Mouse (Mus musculus) brain, embryonic 18.5 days (tissue): ENCODE results near the gene Lin7a.
A peak's percentile ranks its signal among the peaks of the same experiment; 100 is the strongest.

Experiments
- DNase-seq: peaks from one replicate; pipeline ENCODE4 v3.0.0-alpha.2; 2012; ENCODE audit warnings: low read depth, low spot score

Gene Lin7a

DNA sequence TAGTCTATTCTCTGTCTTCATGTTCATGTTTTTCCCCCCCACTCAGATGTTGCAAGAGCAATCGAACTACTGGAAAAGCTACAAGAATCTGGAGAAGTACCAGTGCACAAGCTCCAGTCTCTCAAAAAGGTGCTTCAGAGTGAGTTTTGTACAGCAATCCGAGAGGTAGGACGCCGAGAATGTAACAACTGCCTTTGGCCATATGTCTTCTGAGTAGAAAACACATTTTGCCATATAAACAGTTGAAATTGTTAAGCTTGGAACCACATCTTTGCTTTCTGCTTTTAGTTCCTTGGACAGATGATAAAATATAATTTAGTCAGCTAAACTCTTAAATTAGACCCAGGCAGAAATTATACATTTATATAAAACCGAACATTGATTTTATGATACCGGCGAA is 52.4 kb downstream of the Lin7a start:
- no peak for DNase-seq

DNA sequence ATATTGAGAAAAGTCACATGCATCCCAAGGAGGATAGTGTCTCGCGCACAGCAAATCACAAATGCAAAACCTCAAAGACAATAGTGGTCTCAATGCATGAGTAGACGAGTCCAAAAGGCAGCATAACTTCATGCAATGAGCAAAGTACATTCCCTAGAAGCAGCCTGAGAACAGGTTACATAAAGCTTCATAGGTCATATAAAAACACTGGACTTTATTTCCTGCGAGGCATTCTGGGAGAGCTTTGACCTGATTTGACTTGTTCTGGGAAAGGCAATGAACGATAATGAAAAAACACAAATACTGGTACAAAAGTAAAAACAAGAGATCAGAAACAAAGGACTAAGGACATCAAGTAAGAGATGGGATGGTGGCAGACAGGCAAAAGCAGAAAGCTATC is 54.1 kb downstream of the Lin7a start:
- DNase-seq = no peak

DNA sequence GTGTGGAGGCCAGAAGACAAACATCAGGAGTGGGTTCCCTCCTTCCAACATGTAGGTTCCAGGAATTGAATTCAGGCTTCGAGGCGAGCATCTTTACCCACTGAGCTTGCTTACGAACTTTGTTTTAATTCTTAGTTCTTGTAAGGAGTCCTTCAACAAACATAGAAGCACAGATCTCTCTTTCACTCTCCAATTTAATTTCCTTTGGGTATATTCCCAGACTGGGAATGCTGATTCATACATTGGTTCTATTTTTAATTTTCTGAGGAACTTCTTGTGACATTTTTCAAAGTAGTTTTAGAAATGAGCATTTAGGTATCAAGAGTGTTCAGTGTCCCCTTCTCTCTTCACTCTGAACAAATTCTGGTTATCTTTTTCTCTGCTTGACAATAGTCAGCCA is 68.0 kb downstream of the Lin7a start:
- no peak for DNase-seq

DNA sequence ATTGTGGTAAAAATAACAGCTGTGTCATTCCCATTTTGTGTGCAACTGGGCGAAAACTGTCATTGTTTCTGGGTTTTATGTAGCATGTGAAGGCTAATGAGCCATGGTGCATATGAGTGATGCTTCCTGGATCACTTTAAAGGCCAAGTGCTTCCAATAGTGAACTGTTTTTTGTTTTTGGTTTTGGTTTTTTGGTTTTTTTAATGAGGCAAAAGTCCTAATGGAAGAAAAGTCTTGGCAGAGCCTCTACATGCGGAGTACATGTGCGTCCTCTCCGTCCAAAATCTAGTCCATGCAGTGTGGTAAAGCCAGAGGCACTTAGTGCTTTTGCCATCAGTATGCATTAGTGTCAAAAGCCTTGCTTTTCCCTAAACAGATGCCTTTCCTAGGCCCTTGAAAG is 69.7 kb downstream of the Lin7a start:
- no peak for DNase-seq

DNA sequence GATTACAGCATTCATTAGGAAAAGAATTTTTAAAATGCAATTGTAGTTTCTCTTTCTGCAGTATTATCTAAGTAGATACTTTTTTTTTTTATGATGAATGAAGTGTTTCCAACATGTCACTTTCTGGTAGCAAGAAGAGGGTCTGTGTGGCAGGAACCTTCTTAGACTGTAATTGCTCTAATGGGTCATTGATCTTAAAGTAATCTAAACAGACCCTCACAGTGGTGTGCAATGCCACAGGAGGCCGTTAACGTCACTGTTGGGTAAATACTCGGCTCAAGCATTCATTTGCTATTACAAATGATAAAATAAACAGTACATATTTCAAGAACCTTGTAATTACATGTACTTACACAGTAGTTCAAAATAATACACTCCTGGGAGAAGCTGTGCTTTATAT is 72.7 kb downstream of the Lin7a start:
- DNase-seq = no peak

DNA sequence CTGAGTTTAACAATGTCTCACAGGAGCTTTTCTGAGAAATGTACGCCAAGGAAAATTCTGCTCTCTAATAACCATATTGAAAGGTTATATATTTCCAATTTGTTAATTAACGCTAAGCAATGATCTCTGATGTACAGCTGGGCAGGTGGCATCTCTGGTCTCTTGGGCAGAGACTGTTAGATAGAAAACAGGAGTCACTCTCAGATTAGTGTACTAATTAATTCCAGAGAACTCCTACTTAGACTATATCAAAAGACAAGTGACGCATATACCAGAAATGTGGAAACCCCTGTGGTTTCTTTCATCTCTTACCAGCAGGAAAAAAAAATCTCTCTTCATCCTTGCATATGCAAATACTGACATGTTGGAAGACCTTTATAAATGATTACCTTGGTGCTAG is 76.4 kb downstream of the Lin7a start:
- no peak for DNase-seq

DNA sequence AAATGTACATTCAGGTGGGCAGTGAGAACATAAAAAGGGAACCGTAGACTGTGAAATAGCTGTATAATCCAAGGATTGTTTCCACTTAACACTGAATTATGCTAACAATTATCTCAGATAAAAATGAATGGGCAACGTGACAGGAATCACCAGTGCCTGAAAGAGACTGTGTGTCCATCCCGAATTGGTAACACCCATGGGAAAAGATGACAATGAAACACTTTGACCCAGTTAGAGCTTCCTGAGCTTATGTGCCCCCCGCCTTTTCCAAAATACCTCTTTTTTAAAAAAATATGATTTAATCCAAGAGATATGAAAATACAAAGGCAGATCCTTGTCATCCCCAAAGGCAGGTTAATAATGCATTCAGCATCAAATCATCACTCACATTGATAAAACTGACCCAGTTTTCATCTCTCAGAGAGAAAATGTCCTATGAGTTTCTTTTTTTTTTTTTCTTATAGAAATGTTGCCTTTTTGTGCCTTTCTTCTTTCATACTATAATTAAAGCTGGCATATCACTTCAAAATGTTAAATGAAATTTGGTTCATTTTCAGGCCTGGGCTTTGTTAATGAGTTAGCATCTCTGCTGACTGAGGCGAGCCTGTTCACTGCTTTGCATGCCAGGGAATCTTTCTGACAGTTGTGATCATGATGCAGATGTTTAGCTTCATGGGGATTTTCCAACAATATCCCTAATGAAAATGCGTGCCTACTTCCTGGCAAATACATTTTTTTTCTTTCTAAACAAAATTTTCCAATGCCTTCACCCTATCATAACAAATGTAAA is 80.4 kb downstream of the Lin7a start:
- peak; percentile 22 for DNase-seq

DNA sequence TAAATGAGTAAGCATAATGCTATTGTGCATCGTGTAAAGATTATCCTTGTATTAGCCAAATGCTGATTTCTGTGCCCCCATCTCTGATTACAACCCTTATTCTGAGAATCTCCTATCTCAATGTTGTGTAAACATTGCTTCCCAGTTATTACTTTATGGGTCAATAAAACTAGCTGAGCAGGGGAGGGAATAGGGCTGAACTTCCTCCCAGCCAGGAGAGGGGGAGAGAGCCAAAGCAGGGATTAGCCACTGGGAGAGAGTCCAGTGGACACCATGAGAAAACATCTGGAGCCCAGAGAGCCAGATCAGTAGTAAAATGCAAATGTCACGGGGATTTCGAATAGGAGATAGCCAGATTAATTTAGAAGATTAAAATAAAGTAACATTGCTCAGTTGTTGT is 82.0 kb downstream of the Lin7a start:
- DNase-seq = no peak

DNA sequence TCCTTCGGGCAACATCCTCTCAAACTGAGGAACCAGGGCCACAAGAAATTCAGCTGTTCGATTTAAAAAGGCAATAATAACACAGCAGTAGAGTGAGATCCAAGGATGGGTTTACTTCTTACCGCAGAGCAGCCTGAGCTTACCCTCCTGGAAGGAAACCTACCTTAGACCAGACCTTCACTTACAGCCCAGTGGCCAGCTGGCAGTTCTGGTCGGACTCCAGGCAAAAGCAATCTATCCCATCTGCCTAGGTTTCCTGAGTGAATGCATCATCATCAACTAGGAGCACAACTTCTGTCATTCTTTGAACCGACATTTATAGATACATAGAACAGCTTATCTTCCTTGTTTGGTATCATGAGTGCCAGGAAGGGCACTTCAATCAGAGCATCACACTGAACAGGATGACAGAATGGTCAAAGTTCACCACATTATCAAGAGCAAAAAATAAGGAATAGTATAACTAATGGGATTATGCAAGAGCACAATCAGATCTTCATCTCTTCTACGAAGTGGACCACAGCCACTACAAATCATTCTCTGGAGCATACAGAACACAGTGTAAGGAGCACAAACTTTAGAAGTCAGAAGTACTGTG is 87.1 kb downstream of the Lin7a start:
- DNase-seq = no peak

DNA sequence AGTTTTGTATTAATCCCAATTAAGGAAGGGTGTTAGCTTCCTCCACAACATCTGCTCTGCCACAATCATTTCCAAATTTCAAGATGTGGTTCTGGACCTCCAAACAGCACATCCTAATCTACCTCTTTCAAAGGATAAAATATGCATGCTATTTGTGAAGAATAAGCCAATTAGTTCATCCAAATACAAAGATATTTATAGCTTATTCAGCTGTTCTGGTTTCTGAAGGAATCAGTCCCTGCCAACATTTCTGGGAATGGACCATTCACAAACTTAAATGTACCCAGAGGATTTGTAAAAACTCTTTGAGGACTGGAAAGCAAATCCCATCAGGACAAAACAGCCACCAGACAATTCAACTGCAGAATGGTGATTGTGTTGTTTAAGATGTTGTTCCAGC is 87.8 kb downstream of the Lin7a start:
- no peak for DNase-seq

DNA sequence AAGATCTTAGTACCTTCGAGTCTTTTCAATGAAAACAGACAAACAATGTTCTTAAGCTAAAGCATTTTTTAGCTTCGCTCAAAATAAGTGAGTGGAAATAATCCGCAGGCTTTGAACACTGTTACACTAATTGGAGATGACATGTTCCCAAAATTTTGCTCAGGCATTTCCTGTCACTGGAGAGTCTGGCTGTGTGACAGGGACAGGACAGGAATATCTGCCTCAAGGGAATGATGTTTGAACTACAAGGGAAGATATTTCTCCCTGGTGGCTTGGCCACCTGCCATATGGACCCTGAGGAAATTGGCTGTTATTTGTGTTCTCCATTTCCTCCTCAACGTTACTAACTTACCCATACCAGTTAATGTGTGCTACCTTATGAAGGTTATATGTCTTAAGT is 90.1 kb downstream of the Lin7a start:
- DNase-seq = no peak

DNA sequence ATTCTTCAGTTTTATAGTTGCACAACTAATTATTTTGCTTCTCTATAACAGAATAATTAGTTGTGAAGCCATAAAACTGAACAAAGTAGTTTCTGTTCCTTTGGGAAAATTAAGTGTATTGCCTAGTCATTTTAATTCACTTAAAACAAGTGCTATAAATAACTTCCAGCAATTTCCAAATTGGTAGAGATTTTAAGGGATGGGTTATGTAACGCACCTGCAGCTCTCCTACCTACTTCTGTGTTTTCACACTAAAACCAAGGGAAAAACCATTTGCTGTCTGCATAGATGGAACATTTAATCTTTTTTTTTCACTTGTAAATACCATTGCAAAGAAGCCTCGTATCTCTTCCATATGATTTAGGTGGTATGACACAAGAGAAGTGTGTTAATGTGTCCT is 90.5 kb downstream of the Lin7a start:
- no peak for DNase-seq

DNA sequence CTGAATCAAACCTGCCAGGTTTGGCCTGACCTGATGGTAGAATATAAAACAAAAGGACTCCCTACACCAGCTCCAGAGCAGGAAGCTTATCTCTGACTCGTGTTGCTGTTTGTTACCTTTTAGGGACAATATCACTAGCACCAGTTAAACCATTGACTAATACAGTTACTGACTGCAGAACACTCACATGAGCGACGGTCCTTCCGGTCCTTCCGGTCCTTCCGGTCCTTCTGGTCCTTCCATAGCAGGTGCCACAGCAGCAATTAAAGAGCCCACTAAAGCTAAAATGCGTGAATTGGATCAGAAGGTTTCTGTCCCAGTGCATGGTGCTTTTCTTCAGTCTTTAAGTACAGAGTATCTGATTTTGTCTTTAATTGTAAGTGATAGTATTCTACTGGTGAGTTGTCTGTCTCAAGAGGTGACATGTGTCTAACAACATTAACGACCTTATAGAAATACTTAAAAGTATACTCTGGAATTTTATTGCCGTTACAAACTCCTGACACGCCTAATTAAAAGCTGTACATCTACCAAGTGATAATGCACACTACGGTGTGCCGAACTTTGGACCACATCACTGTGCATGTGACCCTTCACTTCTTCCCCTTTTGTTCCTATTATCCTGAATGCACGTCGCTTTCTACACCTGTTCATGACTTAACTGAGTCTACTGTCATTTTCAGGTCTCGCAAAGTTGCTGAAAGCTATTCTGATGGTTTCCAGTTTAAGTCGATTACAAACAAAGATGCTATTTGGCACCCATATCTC is 91.7 kb downstream of the Lin7a start:
- no peak for DNase-seq

DNA sequence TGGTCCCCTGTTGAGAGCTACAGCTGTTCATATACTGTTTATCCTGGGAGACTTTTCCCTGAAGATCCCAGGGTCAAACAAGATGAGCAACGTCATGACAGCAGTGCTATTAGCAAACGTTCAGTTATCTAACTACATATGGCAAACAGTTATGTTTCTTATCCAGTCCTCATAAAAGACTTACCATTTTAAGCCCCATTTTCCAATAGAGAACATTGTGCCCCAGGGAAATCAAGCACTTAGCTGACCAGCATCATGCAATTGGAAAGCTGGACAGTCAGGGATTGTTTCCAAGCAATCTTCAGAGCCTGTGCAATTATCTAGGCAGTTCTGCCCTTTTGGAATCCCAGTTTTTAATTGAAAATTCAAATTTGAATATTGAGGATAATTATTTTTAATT is 105.7 kb downstream of the Lin7a start:
- no peak for DNase-seq

DNA sequence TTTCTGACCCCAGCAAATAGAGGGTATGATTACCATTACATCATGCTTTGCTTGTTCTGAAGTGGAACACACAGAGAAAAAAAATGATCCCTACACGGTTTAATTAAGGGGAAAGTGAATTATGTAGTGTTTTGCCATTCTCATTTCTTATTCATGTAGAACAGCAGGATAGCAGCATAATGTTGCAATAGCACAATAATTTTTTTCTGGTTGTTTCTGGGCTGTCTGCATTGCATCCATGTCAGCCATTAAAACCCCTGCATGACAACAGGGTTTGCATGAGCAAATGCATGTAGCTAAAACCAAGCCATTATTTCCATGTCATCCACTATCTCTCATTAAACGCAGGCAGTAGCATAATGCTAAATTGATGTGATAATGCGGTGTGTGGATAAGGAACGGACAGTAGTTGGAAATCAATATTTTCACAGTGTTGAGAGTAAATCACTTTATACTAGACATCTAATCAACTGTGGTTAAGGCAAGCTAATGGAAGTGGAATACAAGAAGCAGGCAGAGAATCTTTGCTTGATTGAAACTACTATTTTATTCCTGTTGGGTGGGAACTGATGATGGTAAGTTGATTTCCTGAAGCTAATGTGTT is 109.8 kb downstream of the Lin7a start:
- DNase-seq = no peak

DNA sequence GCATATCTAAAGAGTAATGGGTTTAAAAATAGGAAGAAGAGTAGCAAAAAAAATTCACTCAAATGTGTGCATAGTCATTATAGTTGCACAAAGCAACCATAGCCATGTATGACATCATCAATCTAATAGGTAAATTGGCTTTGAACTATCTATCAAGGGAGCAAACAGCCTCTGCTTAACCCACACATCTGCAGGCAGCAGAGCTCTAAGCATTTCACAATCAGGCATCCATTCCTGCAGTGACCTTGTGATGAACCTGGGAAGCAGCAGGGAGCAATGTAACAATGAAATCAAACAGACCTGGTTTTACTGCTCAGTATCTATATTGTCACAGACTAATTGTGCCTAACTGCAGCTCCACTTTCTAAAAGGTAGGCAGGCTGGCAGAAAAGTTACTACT is 112.3 kb downstream of the Lin7a start:
- no peak for DNase-seq

DNA sequence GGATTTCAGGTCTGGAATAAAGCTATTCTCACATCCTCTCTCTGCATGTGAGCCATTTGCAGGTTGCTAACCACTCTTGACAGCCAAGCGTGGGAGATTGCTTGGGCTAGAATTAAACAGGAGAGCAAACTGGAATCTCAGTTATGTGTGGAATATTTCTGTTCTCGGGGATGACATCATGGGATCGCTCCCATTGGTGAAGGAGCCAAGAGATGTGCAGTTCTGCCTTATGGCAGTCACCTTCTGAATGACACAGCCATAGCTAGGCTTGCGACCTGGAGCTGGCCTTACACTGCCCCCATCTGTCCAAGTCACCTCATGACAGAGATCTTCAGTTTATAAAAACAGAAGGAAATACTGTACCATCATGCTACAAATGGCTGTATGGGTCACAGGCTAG is 118.0 kb downstream of the Lin7a start:
- DNase-seq = no peak

DNA sequence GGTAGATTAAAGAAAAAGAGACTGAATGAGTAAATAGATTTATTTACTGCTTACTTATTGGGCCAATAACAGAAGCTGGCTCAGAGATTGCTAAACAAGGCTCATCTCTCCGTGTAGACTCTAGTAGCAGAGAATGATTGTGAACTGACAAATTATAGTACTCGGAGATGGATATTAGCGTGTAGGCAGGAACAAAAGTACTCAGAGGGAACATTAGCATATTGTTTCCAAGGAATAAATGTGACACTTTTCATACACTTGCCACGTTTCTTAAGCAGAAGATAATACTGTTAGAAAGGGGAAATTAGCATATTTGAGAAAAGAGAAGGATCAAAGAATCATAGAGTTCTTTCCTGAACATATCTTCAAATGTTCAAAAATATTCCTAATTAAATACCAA is 133.9 kb downstream of the Lin7a start:
- DNase-seq = peak; percentile 8

DNA sequence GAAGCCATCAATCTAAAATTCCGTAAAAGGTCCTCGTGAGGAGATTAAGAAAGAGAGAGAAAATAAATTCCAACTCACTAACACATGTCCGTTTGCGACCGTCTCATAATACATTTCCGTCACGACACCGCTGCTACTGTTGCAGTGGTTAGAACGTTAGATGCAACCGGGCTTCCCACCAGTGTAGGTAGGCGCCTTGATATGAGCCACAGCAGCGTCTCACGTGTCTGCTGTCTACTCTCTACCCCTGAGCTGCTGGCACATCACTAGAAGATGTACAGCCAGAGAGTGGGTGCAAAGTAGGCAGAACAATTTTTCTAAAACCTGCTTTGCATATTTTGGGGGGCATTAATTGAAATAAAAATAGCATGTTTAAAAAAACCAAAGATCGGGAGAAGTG is 146.8 kb downstream of the Lin7a start:
- DNase-seq = no peak

DNA sequence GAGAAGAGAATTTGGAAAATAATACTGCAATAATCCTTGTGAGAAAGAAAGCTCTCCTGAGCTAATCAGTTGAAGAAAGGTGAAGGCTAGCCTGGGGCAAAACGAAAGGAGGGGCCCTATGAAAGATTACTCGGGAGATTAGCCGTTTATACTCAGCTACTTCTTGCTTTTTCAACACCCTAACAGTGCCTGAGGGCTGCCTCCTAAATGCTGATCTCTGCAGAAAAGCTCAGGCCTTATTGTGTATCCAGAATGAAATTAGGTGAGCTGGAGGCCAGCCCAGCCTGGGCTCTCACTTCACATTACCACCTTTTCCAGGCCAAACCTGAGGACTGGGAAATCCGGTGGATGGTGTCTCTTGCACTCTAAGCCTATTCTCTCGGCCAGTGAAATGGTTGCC is 165.5 kb downstream of the Lin7a start:
- DNase-seq = no peak

DNA sequence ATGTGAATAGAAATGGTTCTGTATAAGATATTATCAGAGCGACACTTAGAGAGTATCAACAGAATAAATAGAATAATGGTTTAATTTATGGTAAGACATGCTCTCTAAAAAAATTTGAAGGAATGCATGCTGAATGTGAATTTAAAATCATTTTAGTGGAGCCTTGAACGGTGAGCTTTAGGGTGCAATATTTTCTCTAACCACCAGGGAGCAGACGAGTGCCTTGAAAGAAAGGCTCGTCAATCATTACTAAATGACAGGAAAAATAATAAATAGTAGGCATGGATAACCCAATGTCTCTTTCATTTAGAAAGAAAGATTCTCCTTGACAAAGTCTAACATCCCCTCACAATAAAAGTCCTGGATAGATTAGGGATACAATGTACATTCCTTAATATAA is 171.3 kb downstream of the Lin7a start:
- peak; percentile 6 for DNase-seq

DNA sequence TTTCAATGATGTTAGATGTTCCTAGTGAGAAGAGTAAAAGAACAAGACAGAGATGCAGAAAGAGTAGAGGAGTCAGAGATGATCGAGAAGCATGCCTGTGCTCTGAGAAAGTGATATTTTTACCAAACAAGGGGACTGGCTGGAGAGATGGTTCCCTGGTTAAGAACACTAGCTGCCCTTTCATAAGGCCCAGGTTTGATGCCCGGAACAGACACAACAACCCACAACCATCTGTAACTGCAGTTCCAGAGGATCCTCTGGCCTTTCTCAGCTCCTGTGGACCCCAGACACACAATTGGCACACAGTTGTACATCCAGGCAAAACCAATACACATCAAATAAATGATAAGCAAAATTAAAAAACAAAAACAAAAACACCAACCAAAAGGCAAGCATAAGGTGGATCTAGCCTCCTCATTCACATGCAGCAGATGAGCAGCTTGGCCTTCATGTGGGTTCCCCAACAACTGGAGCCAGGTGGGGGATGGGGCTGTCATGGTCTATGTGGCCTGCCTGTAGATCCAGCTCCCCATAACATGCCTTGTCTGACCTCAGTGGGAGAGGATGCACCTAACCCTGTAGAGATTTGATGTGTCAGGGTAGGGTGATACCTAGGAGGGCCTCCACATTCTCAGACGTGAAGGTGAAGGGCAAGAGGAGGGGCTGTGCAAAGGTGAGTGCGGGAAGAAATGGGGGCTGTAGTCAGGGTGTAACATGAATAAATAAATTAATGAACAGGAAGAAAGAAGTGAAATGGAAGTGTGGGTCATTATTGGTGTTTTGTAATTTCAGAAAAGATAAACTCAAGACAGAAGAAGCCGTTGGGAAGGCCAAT is 178.2 kb downstream of the Lin7a start:
- no peak for DNase-seq
